Mouse (Mus musculus): ENCODE measurements at regions not wholly inside any gene's neighbourhood (a gene's known extent, or its start where the extent isn't known, plus 50 kb on each side); places are given as distances from the start of the nearest gene placed in this dataset.
"Not testable (repeated sequence)": the region's sequence is repeated elsewhere in the genome, so short reads cannot be mapped to it uniquely, and the experiment has no call there.

DNA sequence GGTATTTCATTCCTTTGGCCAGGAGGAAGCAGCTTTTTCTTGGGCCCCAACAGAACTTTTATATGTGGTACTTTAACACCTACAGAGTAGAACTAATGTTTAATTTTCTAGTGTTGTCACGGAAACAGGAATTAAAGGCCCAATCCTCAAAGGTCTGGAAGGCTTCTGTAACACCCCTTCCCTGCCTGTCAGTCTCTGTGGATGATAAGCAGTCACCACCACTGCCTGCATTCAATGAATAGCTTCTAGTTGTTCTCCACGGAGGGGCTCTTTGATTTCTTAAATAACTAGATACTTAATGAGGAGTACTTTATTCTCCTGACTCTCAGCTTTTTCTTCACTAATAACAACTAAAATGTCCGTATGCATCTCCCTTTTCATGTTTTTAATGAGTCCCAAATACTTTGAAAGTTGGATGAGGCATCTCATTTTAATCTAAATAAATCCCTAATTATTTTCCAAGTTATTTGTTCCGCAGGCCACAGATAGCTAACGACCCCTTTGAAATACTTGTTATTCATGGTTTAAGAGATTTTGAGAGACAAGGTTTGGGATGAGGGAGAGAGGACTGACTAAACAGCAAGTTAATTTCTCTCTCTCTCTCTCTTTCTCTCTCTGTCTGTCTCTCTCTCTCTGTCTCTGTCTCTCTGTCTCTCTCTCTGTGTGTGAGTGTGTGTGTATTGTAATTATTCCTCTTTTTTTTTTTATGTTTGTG is 686.0 kb upstream of the Ghitm start:
- Histone ChIP-seq H3K4me1 (replicated peaks) (no peaks in the 10 kb centered on the region), H3K36me3 (no peaks in the 10 kb centered on the region), H3K27ac (no peak overlapping the region), H3K27me3 (ENCODE audit: insufficient read depth, poor library complexity, severe bottlenecking) (no peaks in the 10 kb centered on the region), H3K4me3 (no peak overlapping the region), H3K9me3 (no peaks in the 10 kb centered on the region)
- 68% methylated on average over 5 of the region's 5 CpGs for WGBS
- DNase-seq (ENCODE audit: low spot score) = no peak

- 24% methylated on average over 7 of the region's 7 CpGs for WGBS
- Histone ChIP-seq H3K4me3 (no peak overlapping the region), H3K36me3 (no peaks in the 10 kb centered on the region), H3K27ac (no peak overlapping the region), H3K27me3 (ENCODE audit: insufficient read depth, poor library complexity, severe bottlenecking) (no peaks in the 10 kb centered on the region), H3K9me3 (no peaks in the 10 kb centered on the region), H3K4me1 (replicated peaks) (no peaks in the 10 kb centered on the region)
- DNase-seq (ENCODE audit: low spot score) = peak; percentile 13
Measured at GRCm38 (mm10) chr14:37819959-37820358, 684.9 kb upstream of the Ghitm start.

DNA sequence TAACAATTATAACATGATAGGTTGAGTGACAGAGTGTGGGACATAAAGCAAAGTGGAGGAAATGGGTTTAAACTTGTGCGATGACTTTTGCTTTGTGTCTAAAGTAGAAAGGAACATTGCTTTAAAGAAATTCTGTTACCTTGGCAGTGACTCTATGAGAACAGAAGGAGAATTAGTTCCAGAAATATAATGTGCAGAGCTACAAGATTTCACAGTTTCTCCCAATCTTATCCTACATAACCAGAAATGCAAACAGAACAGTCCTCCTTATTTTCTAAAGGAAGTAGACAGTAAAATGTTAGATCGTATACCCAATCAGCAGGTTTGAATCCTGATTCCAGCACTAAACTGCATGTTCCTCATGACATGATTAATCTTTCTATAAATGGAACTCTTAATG is 660.6 kb upstream of the Ghitm start:
- Histone ChIP-seq H3K9me3 (no peaks in the 10 kb centered on the region), H3K4me1 (replicated peaks) (no peaks in the 10 kb centered on the region), H3K36me3 (no peaks in the 10 kb centered on the region), H3K27me3 (ENCODE audit: insufficient read depth, poor library complexity, severe bottlenecking) (no peaks in the 10 kb centered on the region), H3K27ac (no peak overlapping the region), H3K4me3 (no peak overlapping the region)
- DNase-seq (ENCODE audit: low spot score) = no peak
- WGBS = 91% methylated on average over 2 of the region's 2 CpGs

DNA sequence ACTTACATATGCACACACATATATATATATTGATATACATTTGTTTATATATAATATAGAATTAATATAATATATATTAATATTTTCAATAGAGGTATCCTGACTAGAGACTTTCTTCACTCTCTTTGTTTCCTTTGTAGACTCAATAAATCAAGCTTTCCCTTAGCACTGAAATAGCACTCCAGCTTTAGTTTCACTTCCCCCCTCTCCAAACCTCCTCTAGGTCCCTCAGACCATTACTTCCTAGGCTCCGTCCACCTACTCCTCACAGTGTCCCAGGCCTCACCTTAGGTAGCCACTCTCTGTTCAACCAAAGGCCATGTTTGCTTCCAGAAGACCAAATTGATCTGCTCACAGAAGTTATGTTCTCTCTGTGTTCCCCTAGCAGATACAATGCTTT is 630.7 kb upstream of the Ghitm start:
- Histone ChIP-seq H3K36me3 (no peaks in the 10 kb centered on the region), H3K27ac (no peak overlapping the region), H3K27me3 (ENCODE audit: insufficient read depth, poor library complexity, severe bottlenecking) (no peaks in the 10 kb centered on the region), H3K4me1 (replicated peaks) (no peaks in the 10 kb centered on the region), H3K4me3 (no peak overlapping the region), H3K9me3 (no peaks in the 10 kb centered on the region)
- no peak for DNase-seq (ENCODE audit: low spot score)
- WGBS = 91% methylated on average over 1 of the region's 1 CpGs

GRCm38 (mm10) chr14:37749661-37750060 is 614.6 kb upstream of the Ghitm start:
- not testable (repeated sequence) for H3K4me3 ChIP-seq; H3K27ac ChIP-seq; H3K27me3 ChIP-seq (ENCODE audit: insufficient read depth, poor library complexity, severe bottlenecking); H3K36me3 ChIP-seq; DNase-seq (ENCODE audit: low spot score); H3K9me3 ChIP-seq; H3K4me1 ChIP-seq (replicated peaks)

DNA sequence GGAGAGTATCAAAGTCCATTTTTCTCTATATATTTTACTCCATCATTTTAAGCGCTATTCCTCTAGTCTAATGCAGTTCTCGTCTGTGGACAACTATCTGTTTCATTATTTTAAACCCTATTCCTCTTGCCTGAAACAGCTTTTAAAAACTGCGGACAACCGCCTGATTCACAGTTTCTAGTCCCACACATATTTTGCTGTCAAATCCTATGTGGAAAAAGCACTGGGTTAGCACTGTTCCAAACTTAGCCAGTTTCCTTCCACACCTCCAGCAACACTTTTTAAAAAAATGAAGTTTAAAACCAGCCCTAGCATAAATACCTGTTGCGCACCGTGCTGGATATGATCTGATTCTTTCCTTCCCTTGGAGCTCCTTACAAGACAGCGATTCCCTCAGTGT is 614.1 kb upstream of the Ghitm start:
- no peak overlapping the region for H3K27ac ChIP-seq

DNA sequence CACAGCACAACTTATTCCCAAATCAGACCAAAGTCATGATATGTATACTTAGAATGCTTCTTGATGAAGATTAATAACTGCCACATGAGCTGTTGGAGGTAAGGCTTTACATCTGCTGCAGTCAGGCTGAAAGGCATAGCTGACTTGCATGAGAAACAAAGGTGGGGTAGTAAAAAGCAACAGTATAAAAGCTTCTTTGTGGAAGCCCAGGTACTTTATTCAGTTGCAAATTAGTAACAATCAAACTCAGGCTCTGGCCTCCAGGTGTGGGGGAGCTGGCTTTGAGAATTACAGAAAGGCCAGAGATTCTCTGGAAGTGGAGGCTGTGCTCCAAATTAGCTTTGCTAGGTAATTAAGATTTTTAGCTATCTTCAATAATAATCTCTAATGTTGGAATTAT is 608.0 kb upstream of the Ghitm start:
- Histone ChIP-seq H3K4me3 (no peak overlapping the region), H3K9me3 (no peaks in the 10 kb centered on the region), H3K4me1 (replicated peaks) (no peaks in the 10 kb centered on the region), H3K27ac (no peak overlapping the region), H3K27me3 (ENCODE audit: insufficient read depth, poor library complexity, severe bottlenecking) (no peaks in the 10 kb centered on the region), H3K36me3 (no peaks in the 10 kb centered on the region)
- no peak for DNase-seq (ENCODE audit: low spot score)

More for the DNA sequence above, 614.1 kb upstream of the Ghitm start:
- 88% methylated on average over 7 of the region's 7 CpGs for WGBS
- no peaks in the 10 kb centered on the region for H3K36me3 ChIP-seq
- DNase-seq (ENCODE audit: low spot score) = no peak
- no peak overlapping the region for H3K4me3 ChIP-seq
- no peaks in the 10 kb centered on the region for H3K27me3 ChIP-seq (ENCODE audit: insufficient read depth, poor library complexity, severe bottlenecking)
- H3K4me1 ChIP-seq (replicated peaks) = no peaks in the 10 kb centered on the region
- no peaks in the 10 kb centered on the region for H3K9me3 ChIP-seq

DNA sequence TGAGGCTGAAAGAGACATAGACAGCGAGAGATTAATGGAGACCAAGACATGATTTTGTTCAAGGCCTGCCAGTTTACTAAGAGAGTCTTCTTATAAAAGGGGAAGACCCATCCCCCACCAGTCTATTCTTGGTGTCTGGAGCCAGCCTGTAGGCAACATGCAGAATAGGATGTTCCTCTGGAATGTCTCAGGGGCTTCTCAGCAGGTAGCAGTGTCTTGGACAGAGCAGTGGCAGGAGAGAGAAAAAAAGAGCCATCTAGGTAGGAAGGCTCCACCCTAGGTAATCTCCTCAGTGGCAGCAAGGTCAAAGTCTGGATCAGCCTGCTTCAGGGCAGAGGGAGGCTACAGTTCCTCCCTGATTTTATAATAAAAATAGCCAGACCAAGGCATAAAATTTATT is 607.4 kb upstream of the Ghitm start:
- H3K4me1 ChIP-seq (replicated peaks); H3K27me3 ChIP-seq (ENCODE audit: insufficient read depth, poor library complexity, severe bottlenecking); H3K27ac ChIP-seq; H3K4me3 ChIP-seq; DNase-seq (ENCODE audit: low spot score); H3K9me3 ChIP-seq; H3K36me3 ChIP-seq: not testable (repeated sequence)
- WGBS = 79% methylated on average over 1 of the region's 1 CpGs
